Mouse (Mus musculus): ENCODE data around the gene Adamts6. TPM values are rescaled to one million over a fixed set of nuclear protein-coding genes. Genes with fewer than 3 reads are reported as not detected.

Gene Adamts6
- total RNA-seq (2021) = 1 to 10 TPM; 3.5 to 4.2 TPM
- long read RNA-seq, partial matches to known transcripts = 1 of 1 reads
- long read RNA-seq, other reads (novel, unspliced or antisense) = 0 of 1 reads

- DNase-seq (ENCODE audit: low spot score in 2 of 2) = peak in 1 of 2 experiments; percentile 17
Measured at GRCm38 (mm10) chr13:104287366-104288225, at the start of gene Adamts6. Gene Adamts6 (plus strand): TSS chr13:104287835.

- DNase-seq (ENCODE audit: low spot score in 2 of 2) = no peak
Measured at GRCm38 (mm10) chr13:104258997-104259396, 28.6 kb upstream of the Adamts6 start.

- DNase-seq (ENCODE audit: low spot score in 2 of 2) = peak; percentile 7 to 34
Measured at GRCm38 (mm10) chr13:104285031-104285431, 2.6 kb upstream of the Adamts6 start.

- DNase-seq (ENCODE audit: low spot score in 2 of 2) = peak; percentile 17 to 35
Measured at GRCm38 (mm10) chr13:104285737-104286311, 1.8 kb upstream of the Adamts6 start.

- no peak for DNase-seq (ENCODE audit: low spot score in 2 of 2)
Measured at GRCm38 (mm10) chr13:104286336-104286735, 1.3 kb upstream of the Adamts6 start.

- peak; percentile 81 to 85 for DNase-seq (ENCODE audit: low spot score in 2 of 2)
Measured at GRCm38 (mm10) chr13:104286897-104287309, 732 bp upstream of the Adamts6 start.

GRCm38 (mm10) chr13:104288226-104288859 lies 708 bp downstream of the Adamts6 start:
- peak; percentile 54 to 62 for DNase-seq (ENCODE audit: low spot score in 2 of 2)

GRCm38 (mm10) chr13:104289176-104289575 lies 1.5 kb downstream of the Adamts6 start:
- no peak for DNase-seq (ENCODE audit: low spot score in 2 of 2)

GRCm38 (mm10) chr13:104295472-104295871 lies 7.8 kb downstream of the Adamts6 start:
- DNase-seq (ENCODE audit: low spot score in 2 of 2) = no peak

GRCm38 (mm10) chr13:104329336-104329735 lies 41.7 kb downstream of the Adamts6 start:
- DNase-seq (ENCODE audit: low spot score in 2 of 2) = no peak

- no peak for DNase-seq (ENCODE audit: low spot score in 2 of 2)
Measured at GRCm38 (mm10) chr13:104329742-104330141, 42.1 kb downstream of the Adamts6 start.

- DNase-seq (ENCODE audit: low spot score in 2 of 2) = no peak
Measured at GRCm38 (mm10) chr13:104352590-104352989, 65.0 kb downstream of the Adamts6 start.

- DNase-seq (ENCODE audit: low spot score in 2 of 2) = peak; percentile 78 to 82
Measured at GRCm38 (mm10) chr13:104393427-104394356, 106.1 kb downstream of the Adamts6 start.

GRCm38 (mm10) chr13:104397814-104398213 lies 110.2 kb downstream of the Adamts6 start:
- DNase-seq (ENCODE audit: low spot score in 2 of 2) = no peak

- DNase-seq (ENCODE audit: low spot score in 2 of 2) = no peak
Measured at GRCm38 (mm10) chr13:104432734-104433133, 145.1 kb downstream of the Adamts6 start.

- DNase-seq (ENCODE audit: low spot score in 2 of 2) = no peak
Measured at GRCm38 (mm10) chr13:104442559-104442958, 154.9 kb downstream of the Adamts6 start.

GRCm38 (mm10) chr13:104445437-104445836 lies 157.8 kb downstream of the Adamts6 start:
- no peak for DNase-seq (ENCODE audit: low spot score in 2 of 2)

GRCm38 (mm10) chr13:104446974-104447373 lies 159.3 kb downstream of the Adamts6 start:
- DNase-seq (ENCODE audit: low spot score in 2 of 2) = no peak

- no peak for DNase-seq (ENCODE audit: low spot score in 2 of 2)
Measured at GRCm38 (mm10) chr13:104447470-104447869, 159.8 kb downstream of the Adamts6 start.

- no peak for DNase-seq (ENCODE audit: low spot score in 2 of 2)
Measured at GRCm38 (mm10) chr13:104448349-104448748, 160.7 kb downstream of the Adamts6 start.
